Mouse (Mus musculus) lung, embryonic 14.5 days (tissue): ENCODE data around the gene Itk. TPM values are rescaled to one million over a fixed set of nuclear protein-coding genes. Genes with fewer than 3 reads are reported as not detected.

Source experiments
- ATAC-seq: fragments of 200-750 bp; cut with Nextera tagmentation; 2 replicates; pipeline ENCODE4 v1.8.0; 2017; ENCODE audit warnings: mild to moderate bottlenecking, moderate TSS enrichment, moderate library complexity; ENCODE audit not compliant: insufficient read depth
- DNase-seq: peaks from one replicate; pipeline ENCODE4 v3.0.0-alpha.2; 2015
- H3K27ac ChIP-seq: fragments of 300-500 bp; sonication (generic); 2 replicates; pipeline ENCODE4 v1.5.1; 2014; ENCODE audit warnings: low read depth, mild to moderate bottlenecking, moderate library complexity
- H3K27me3 ChIP-seq: fragments of 300-500 bp; sonication (generic); 2 replicates; pipeline ENCODE4 v1.6.1; 2014; ENCODE audit warnings: low read length, control low read depth; ENCODE audit not compliant: insufficient read depth
- H3K36me3 ChIP-seq: fragments of 300-500 bp; sonication (generic); 2 replicates; pipeline ENCODE4 v1.6.1; 2014; ENCODE audit warnings: control low read depth; ENCODE audit not compliant: insufficient read depth
- H3K4me1 ChIP-seq: fragments of 300-500 bp; sonication (generic); 2 replicates; pipeline ENCODE4 v1.6.1; 2014; ENCODE audit warnings: antibody characterized with exemption, control low read depth; ENCODE audit not compliant: insufficient read depth
- H3K4me2 ChIP-seq: fragments of 300-500 bp; sonication (generic); 2 replicates; pipeline ENCODE4 v1.6.1; 2014; ENCODE audit warnings: mild to moderate bottlenecking
- H3K4me3 ChIP-seq: fragments of 300-500 bp; sonication (generic); 2 replicates; pipeline ENCODE4 v1.5.1; 2014; ENCODE audit warnings: low read depth, low read length
- H3K9ac ChIP-seq: fragments of 300-500 bp; sonication (generic); 2 replicates; pipeline ENCODE4 v1.6.1; 2014
- H3K9me3 ChIP-seq: fragments of 300-500 bp; sonication (generic); 2 replicates; pipeline ENCODE4 v1.6.1; 2016; ENCODE audit warnings: low read depth, low read length, control low read depth
- CTCF ChIP-seq: IDR thresholded peaks from 2 replicates; pipeline ENCODE4 v1.5.1; 2016; ENCODE audit warnings: antibody characterized with exemption, low read depth
- WGBS: fragments of 180-500 bp; shearing (Covaris S2); extraction: QIAGEN DNeasy Blood & Tissue Kit; methylation state at CpG from one replicate; pipeline ENCODE4 v1.1.7; 2014; 5-methylcytosine and 5-hydroxymethylcytosine counted together
- polyA plus RNA-seq: library from polyadenylated mRNA; unstranded; fragments of >200 nt; fragmentation: Nextera tagmentation; extraction: Ambion mirVana; gene quantifications from 2 replicates; pipeline ENCODE4 v1.2.1, GENCODE M21; 2014

Itk gene
- polyA plus RNA-seq, 1 experiment from 2014 or later = 0.08 TPM

- Histone ChIP-seq H3K4me3 (no peak overlapping the region), H3K9me3 (no peaks in the 10 kb centered on the region), H3K27me3 (no peaks in the 10 kb centered on the region), H3K36me3 (no peaks in the 10 kb centered on the region), H3K4me1 (no peaks in the 10 kb centered on the region), H3K4me2 (no peak overlapping the region), H3K27ac (no peak overlapping the region), H3K9ac (no peak overlapping the region)
- WGBS = 71% methylated on average over 5 of the region's 5 CpGs
- no peak for TF ChIP-seq CTCF
- ATAC-seq (no peak), DNase-seq (no peak)
Observed at GRCm38 (mm10) chr11:46398933-46399383, 9.6 kb upstream of the Itk start.

- Histone ChIP-seq H3K9ac (no peak overlapping the region), H3K9me3 (no peaks in the 10 kb centered on the region), H3K4me1 (no peaks in the 10 kb centered on the region), H3K27ac (no peak overlapping the region), H3K4me2 (no peak overlapping the region), H3K36me3 (no peaks in the 10 kb centered on the region), H3K4me3 (no peak overlapping the region), H3K27me3 (no peaks in the 10 kb centered on the region)
- no peak for DNase-seq
- no peak for ATAC-seq
- TF ChIP-seq CTCF = no peak
- WGBS = 78% methylated on average over 4 of the region's 4 CpGs
Observed at GRCm38 (mm10) chr11:46398473-46398872, 9.2 kb upstream of the Itk start.

- 46% methylated on average over 2 of the region's 2 CpGs for WGBS
- H3K36me3 ChIP-seq = no peaks in the 10 kb centered on the region
- no peak for TF ChIP-seq CTCF
- no peak overlapping the region for H3K4me3 ChIP-seq
- no peak for ATAC-seq
- no peaks in the 10 kb centered on the region for H3K9me3 ChIP-seq
- H3K9ac ChIP-seq = no peak overlapping the region
- no peaks in the 10 kb centered on the region for H3K27me3 ChIP-seq
- no peak overlapping the region for H3K4me2 ChIP-seq
- no peak overlapping the region for H3K27ac ChIP-seq
- no peaks in the 10 kb centered on the region for H3K4me1 ChIP-seq
- no peak for DNase-seq
Observed at GRCm38 (mm10) chr11:46397900-46398299, 8.6 kb upstream of the Itk start.

- H3K27me3 ChIP-seq = no peaks in the 10 kb centered on the region
- no peak overlapping the region for H3K27ac ChIP-seq
- peak; percentile 31; the same call in 1 of the 2 replicates for ATAC-seq
- TF ChIP-seq CTCF = no peak
- H3K36me3 ChIP-seq = no peaks in the 10 kb centered on the region
- H3K4me1 ChIP-seq = no peaks in the 10 kb centered on the region
- no peak overlapping the region for H3K9ac ChIP-seq
- no peak overlapping the region for H3K4me3 ChIP-seq
- 66% methylated on average over 4 of the region's 4 CpGs for WGBS
- DNase-seq = no peak
- H3K4me2 ChIP-seq = no peak overlapping the region
- H3K9me3 ChIP-seq = no peaks in the 10 kb centered on the region
Observed at GRCm38 (mm10) chr11:46396860-46397179, 7.5 kb upstream of the Itk start.

- DNase-seq (peak; percentile 69), ATAC-seq (peak; percentile 47; the same call in 1 of the 2 replicates)
- Histone ChIP-seq H3K36me3 (no peaks in the 10 kb centered on the region), H3K4me2 (no peak within 1 kb of the TSS), H3K9ac (no peak within 1 kb of the TSS), H3K4me3 (no peak within 1 kb of the TSS), H3K27ac (no peak within 1 kb of the TSS), H3K27me3 (no peaks in the 10 kb centered on the region), H3K4me1 (no peaks in the 10 kb centered on the region), H3K9me3 (no peaks in the 10 kb centered on the region)
- 53% methylated on average over 13 of the region's 13 CpGs for WGBS
- no peak for TF ChIP-seq CTCF
Observed at GRCm38 (mm10) chr11:46396167-46396859, 7.0 kb upstream of the Itk start, which contains the start of gene Fam71b. Gene Fam71b (plus strand): TSS chr11:46396559.

GRCm38 (mm10) chr11:46395698-46396097, 6.4 kb upstream of the Itk start:
- no peaks in the 10 kb centered on the region for H3K9me3 ChIP-seq
- H3K4me2 ChIP-seq = no peak overlapping the region
- WGBS = 83% methylated on average over 2 of the region's 2 CpGs
- H3K4me3 ChIP-seq = no peak overlapping the region
- no peaks in the 10 kb centered on the region for H3K27me3 ChIP-seq
- H3K9ac ChIP-seq = no peak overlapping the region
- no peak overlapping the region for H3K27ac ChIP-seq
- TF ChIP-seq CTCF = no peak
- ATAC-seq (no peak), DNase-seq (no peak)
- H3K4me1 ChIP-seq = no peaks in the 10 kb centered on the region
- H3K36me3 ChIP-seq = no peaks in the 10 kb centered on the region

GRCm38 (mm10) chr11:46395088-46395487, 5.8 kb upstream of the Itk start:
- Histone ChIP-seq H3K36me3 (no peaks in the 10 kb centered on the region), H3K27ac (no peak overlapping the region), H3K27me3 (no peaks in the 10 kb centered on the region), H3K4me2 (no peak overlapping the region), H3K9me3 (no peaks in the 10 kb centered on the region), H3K4me3 (no peak overlapping the region), H3K4me1 (no peaks in the 10 kb centered on the region), H3K9ac (no peak overlapping the region)
- TF ChIP-seq CTCF = no peak
- WGBS = 65% methylated on average over 2 of the region's 2 CpGs
- no peak for DNase-seq
- no peak for ATAC-seq
